Mouse (Mus musculus): ENCODE measurements at regions not wholly inside any gene's neighbourhood (a gene's known extent, or its start where the extent isn't known, plus 50 kb on each side); places are given as distances from the start of the nearest gene placed in this dataset.

- TF ChIP-seq CTCF (IDR thresholded peaks at IDR 0.05; ENCODE audit: extremely low read depth, insufficient read depth, low read length) = no peak
- TF ChIP-seq POLR2A (IDR thresholded peaks at IDR 0.05; ENCODE audit: extremely low read depth, insufficient read depth, low read length) = no peak
Observed at GRCm38 (mm10) chr14:67170248-67170647, 1161.2 kb upstream of the Gulo start.

Data from cortical plate, adult 2 months (tissue).